Mouse (Mus musculus) lung, postnatal 0 days (tissue): ENCODE measurements around the gene Hdhd3. TPM values are rescaled to one million over a fixed set of nuclear protein-coding genes. Genes with fewer than 3 reads are reported as not detected.
A peak's percentile ranks its signal among the peaks of the same experiment; 100 is the strongest.

Experiments used
- ATAC-seq: fragments of 200-750 bp; cut with Nextera tagmentation; 2 replicates; pipeline ENCODE4 v1.8.0; 2017; ENCODE audit warnings: moderate library complexity
- DNase-seq: peaks from one replicate; pipeline ENCODE4 v3.0.0-alpha.2; 2016; ENCODE audit warnings: low spot score
- H3K27ac ChIP-seq: fragments of 300-500 bp; sonication (generic); 2 replicates; pipeline ENCODE4 v1.5.1; 2014; ENCODE audit warnings: antibody characterized with exemption, mild to moderate bottlenecking, low read length, mixed read lengths
- H3K27me3 ChIP-seq: fragments of 300-500 bp; sonication (generic); replicated peaks from 2 replicates; pipeline ENCODE4 v1.6.1; 2014; ENCODE audit warnings: low read length, mixed read lengths; ENCODE audit not compliant: insufficient read depth
- H3K36me3 ChIP-seq: fragments of 300-500 bp; sonication (generic); 2 replicates; pipeline ENCODE4 v1.6.1; 2014; ENCODE audit warnings: low read length, mixed read lengths; ENCODE audit not compliant: insufficient read depth
- H3K4me1 ChIP-seq: fragments of 300-500 bp; sonication (generic); 2 replicates; pipeline ENCODE4 v1.6.1; 2014; ENCODE audit warnings: antibody characterized with exemption, low read depth, low read length, mixed read lengths; ENCODE audit not compliant: insufficient read depth
- H3K4me2 ChIP-seq: fragments of 300-500 bp; sonication (generic); replicated peaks from 2 replicates; pipeline ENCODE4 v1.6.1; 2014; ENCODE audit warnings: low read depth, mild to moderate bottlenecking, low read length, moderate library complexity, mixed read lengths
- H3K4me3 ChIP-seq: fragments of 300-500 bp; sonication (generic); 2 replicates; pipeline ENCODE4 v1.5.1; 2014; ENCODE audit warnings: low read depth, low read length
- H3K9ac ChIP-seq: fragments of 300-500 bp; sonication (generic); replicated peaks from 2 replicates; pipeline ENCODE4 v1.6.1; 2014; ENCODE audit warnings: low read depth, mild to moderate bottlenecking
- H3K9me3 ChIP-seq: fragments of 300-500 bp; sonication (generic); 2 replicates; pipeline ENCODE4 v1.6.1; 2016; ENCODE audit warnings: low read length, mixed read lengths
- CTCF ChIP-seq: IDR thresholded peaks from 2 replicates; pipeline ENCODE4 v1.5.1; 2016; ENCODE audit warnings: antibody characterized with exemption, mild to moderate bottlenecking
- EP300 ChIP-seq: IDR thresholded peaks from 2 replicates; pipeline ENCODE4 v1.6.1; 2016; ENCODE audit warnings: antibody characterized with exemption, mild to moderate bottlenecking, control low read depth
- WGBS: fragments of 180-500 bp; shearing (Covaris S2); extraction: QIAGEN DNeasy Blood & Tissue Kit; methylation state at CpG from one replicate; pipeline ENCODE4 v1.1.7; 2014; 5-methylcytosine and 5-hydroxymethylcytosine counted together
- polyA plus RNA-seq: library from polyadenylated mRNA; unstranded; fragments of >200 nt; fragmentation: Nextera tagmentation; extraction: Ambion mirVana; gene quantifications from 2 replicates; pipeline ENCODE4 v1.2.1, GENCODE M21; 2015

Hdhd3 gene
- polyA plus RNA-seq, 1 experiment from 2014 or later, result 18.3 TPM

GRCm38 (mm10) chr4:62475793-62476192 is 27.5 kb downstream of the Hdhd3 start:
- no peak for ATAC-seq
- no peak overlapping the region for H3K9ac ChIP-seq

GRCm38 (mm10) chr4:62475131-62475530 is 28.1 kb downstream of the Hdhd3 start:
- no peak overlapping the region for H3K4me3 ChIP-seq
- TF ChIP-seq CTCF (no peak), EP300 (no peak)
- H3K4me1 ChIP-seq, result no peaks in the 10 kb centered on the region; the same call in 1 of the 2 replicates
- no peaks in the 10 kb centered on the region for H3K36me3 ChIP-seq
- no peaks in the 10 kb centered on the region for H3K27me3 ChIP-seq
- ATAC-seq (no peak), DNase-seq (no peak)
- 45% methylated on average over 2 of the region's 2 CpGs for WGBS
- H3K27ac ChIP-seq, result peak overlapping the region; percentile 48
- H3K9ac ChIP-seq, result no peak overlapping the region
- no peak overlapping the region for H3K4me2 ChIP-seq
- no peaks in the 10 kb centered on the region for H3K9me3 ChIP-seq

More at GRCm38 (mm10) chr4:62475793-62476192, 27.5 kb downstream of the Hdhd3 start:
- Histone ChIP-seq H3K4me2 (no peak overlapping the region), H3K9me3 (no peaks in the 10 kb centered on the region), H3K4me1 (no peaks in the 10 kb centered on the region), H3K27ac (peak overlapping the region; percentile 48), H3K27me3 (no peaks in the 10 kb centered on the region), H3K36me3 (no peaks in the 10 kb centered on the region), H3K4me3 (no peak overlapping the region)
- TF ChIP-seq CTCF (no peak), EP300 (0 out of 2 replicates have a peak, but pooled peaks have one; percentile 13)
- WGBS, result 46% methylated on average over 6 of the region's 6 CpGs
- peak; percentile 67 for DNase-seq

GRCm38 (mm10) chr4:62472071-62472470 is 31.2 kb downstream of the Hdhd3 start:
- Histone ChIP-seq H3K27ac (no peak overlapping the region), H3K27me3 (no peaks in the 10 kb centered on the region), H3K36me3 (no peaks in the 10 kb centered on the region), H3K9ac (no peak overlapping the region), H3K4me2 (no peak overlapping the region), H3K4me1 (no peaks in the 10 kb centered on the region; the same call in 1 of the 2 replicates), H3K9me3 (no peaks in the 10 kb centered on the region), H3K4me3 (no peak overlapping the region)
- no peak for ATAC-seq
- no peak for DNase-seq
- WGBS, result 97% methylated on average over 2 of the region's 2 CpGs
- TF ChIP-seq CTCF (no peak), EP300 (no peak)

GRCm38 (mm10) chr4:62470598-62471051 is 32.6 kb downstream of the Hdhd3 start, which contains the start of gene Wdr31:
Wdr31 (minus strand) TSS chr4:62470896.
- DNase-seq, result peak; percentile 70
- Histone ChIP-seq H3K4me3 (peak within 1 kb of the TSS; percentile 52), H3K36me3 (no peaks in the 10 kb centered on the region), H3K9me3 (no peaks in the 10 kb centered on the region), H3K27ac (no peak within 1 kb of the TSS), H3K27me3 (no peaks in the 10 kb centered on the region), H3K9ac (no peak within 1 kb of the TSS), H3K4me2 (peak within 1 kb of the TSS; percentile 69), H3K4me1 (no peaks in the 10 kb centered on the region; the same call in 1 of the 2 replicates)
- ATAC-seq, result peak; percentile 91
- WGBS, result under 1% methylated on average over 27 of the region's 30 CpGs
- TF ChIP-seq CTCF (no peak), EP300 (no peak)

- no peak overlapping the region for H3K9ac ChIP-seq
- H3K36me3 ChIP-seq, result no peaks in the 10 kb centered on the region
- no peak for TF ChIP-seq EP300
- TF ChIP-seq CTCF, result peak; percentile 39
- no peak overlapping the region for H3K4me2 ChIP-seq
- WGBS, result 82% methylated on average over 1 of the region's 1 CpGs
- no peak overlapping the region for H3K27ac ChIP-seq
- no peak overlapping the region for H3K4me3 ChIP-seq
- ATAC-seq (no peak), DNase-seq (no peak)
- no peaks in the 10 kb centered on the region for H3K9me3 ChIP-seq
- H3K27me3 ChIP-seq, result no peaks in the 10 kb centered on the region
- no peaks in the 10 kb centered on the region; the same call in 1 of the 2 replicates for H3K4me1 ChIP-seq
Observed at GRCm38 (mm10) chr4:62468158-62468557, 35.1 kb downstream of the Hdhd3 start.

GRCm38 (mm10) chr4:62463124-62463523 is 40.1 kb downstream of the Hdhd3 start:
- Histone ChIP-seq H3K4me1 (no peaks in the 10 kb centered on the region; the same call in 1 of the 2 replicates), H3K9me3 (no peaks in the 10 kb centered on the region), H3K36me3 (no peaks in the 10 kb centered on the region), H3K4me2 (no peak overlapping the region), H3K27me3 (no peaks in the 10 kb centered on the region), H3K27ac (no peak overlapping the region), H3K4me3 (no peak overlapping the region), H3K9ac (no peak overlapping the region)
- 78% methylated on average over 2 of the region's 2 CpGs for WGBS
- TF ChIP-seq EP300, result no peak
- no peak for TF ChIP-seq CTCF
- DNase-seq (no peak), ATAC-seq (no peak)

GRCm38 (mm10) chr4:62460348-62460747 is 42.9 kb downstream of the Hdhd3 start:
- Histone ChIP-seq H3K9me3 (no peaks in the 10 kb centered on the region), H3K27me3 (no peaks in the 10 kb centered on the region), H3K4me3 (no peak overlapping the region), H3K4me1 (no peaks in the 10 kb centered on the region; the same call in none of the 2 replicates), H3K4me2 (no peak overlapping the region), H3K27ac (no peak overlapping the region), H3K9ac (no peak overlapping the region), H3K36me3 (no peaks in the 10 kb centered on the region)
- DNase-seq (no peak), ATAC-seq (no peak)
- TF ChIP-seq CTCF, result no peak
- no peak for TF ChIP-seq EP300
- 90% methylated on average over 8 of the region's 8 CpGs for WGBS
